Mouse (Mus musculus) G1E (cell line): ENCODE results near the gene Tulp1.

Experiments used
- CTCF ChIP-seq: IDR thresholded peaks from 2 replicates; pipeline ENCODE4 v1.5.1; 2012; ENCODE audit warnings: low read depth, low read length, inconsistent platforms, mixed read lengths
- GATA1 ChIP-seq: IDR thresholded peaks from 2 replicates; pipeline ENCODE4 v1.6.1; 2012; ENCODE audit warnings: borderline replicate concordance, low read length, inconsistent platforms, mixed read lengths
- GATA2 ChIP-seq: IDR thresholded peaks from 2 replicates; pipeline ENCODE4 v1.6.1; 2012; ENCODE audit warnings: low read depth, low read length, inconsistent platforms, borderline replicate concordance
- POLR2AphosphoS5 ChIP-seq: IDR thresholded peaks from 2 replicates; pipeline ENCODE4 v1.6.1; 2012; ENCODE audit warnings: low read depth, low read length, inconsistent platforms; ENCODE audit not compliant: insufficient replicate concordance
- TAL1 ChIP-seq: conservative IDR thresholded peaks from 2 replicates; pipeline ENCODE4 v1.6.1; 2012; ENCODE audit warnings: low read depth, low read length, inconsistent platforms, mixed read lengths

- TF ChIP-seq CTCF (no peak), GATA1 (no peak), POLR2AphosphoS5 (no peak; the same call in 1 of the 2 replicates), TAL1 (no peak), GATA2 (no peak)
Measured at GRCm38 (mm10) chr17:28331241-28332112, 33.5 kb downstream of the Tulp1 start.
